Mouse (Mus musculus) cerebellum, postnatal 4 days (tissue): ENCODE measurements at regions not wholly inside any gene's neighbourhood (a gene's known extent, or its start where the extent isn't known, plus 50 kb on each side); places are given as distances from the start of the nearest gene placed in this dataset.
A peak's percentile ranks its signal among the peaks of the same experiment; 100 is the strongest.

Source experiments
- DNase-seq, 2 experiments: peaks; one replicate each; pipeline ENCODE4 v3.0.0; 2022; ENCODE audit warnings: low spot score in 2 of 2, mixed read lengths in 1 of 2

GRCm38 (mm10) chrX:23136710-23137109 is 228.2 kb downstream of the Klhl13 start:
- peak in 1 of 2 experiments; percentile 1 for DNase-seq

GRCm38 (mm10) chrX:23095867-23096266 is 269.0 kb downstream of the Klhl13 start:
- DNase-seq = no peak

GRCm38 (mm10) chrX:23092774-23093173 is 272.1 kb downstream of the Klhl13 start:
- no peak for DNase-seq

GRCm38 (mm10) chrX:23066432-23066831 is 298.4 kb downstream of the Klhl13 start:
- no peak for DNase-seq

- DNase-seq = peak in 1 of 2 experiments; percentile 3
Measured at GRCm38 (mm10) chrX:23027622-23028021, 337.3 kb downstream of the Klhl13 start.

GRCm38 (mm10) chrX:23015562-23015961 is 349.3 kb downstream of the Klhl13 start:
- DNase-seq = no peak

GRCm38 (mm10) chrX:23015118-23015517 is 349.8 kb downstream of the Klhl13 start:
- no peak for DNase-seq
